Mouse (Mus musculus) midbrain, embryonic 11.5 days (tissue): ENCODE measurements around the gene Sub1. TPM values are rescaled to one million over a fixed set of nuclear protein-coding genes. Genes with fewer than 3 reads are reported as not detected.
A peak's percentile ranks its signal among the peaks of the same experiment; 100 is the strongest.

Experiments used
- ATAC-seq: fragments of 200-750 bp; cut with Nextera tagmentation; 2 replicates; pipeline ENCODE4 v1.8.0; 2017; ENCODE audit warnings: moderate TSS enrichment, moderate library complexity; ENCODE audit not compliant: low FRiP score
- DNase-seq: peaks from one replicate; pipeline ENCODE4 v3.0.0; 2015; ENCODE audit warnings: low spot score; ENCODE audit errors: missing footprints
- H3K27ac ChIP-seq: fragments of 300-500 bp; sonication (generic); 2 replicates; pipeline ENCODE4 v1.5.1; 2014; ENCODE audit warnings: low read depth, low read length
- H3K27me3 ChIP-seq: fragments of 300-500 bp; sonication (generic); 2 replicates; pipeline ENCODE4 v1.6.1; 2014; ENCODE audit warnings: mild to moderate bottlenecking, low read length, moderate library complexity, mixed read lengths; ENCODE audit not compliant: control insufficient read depth, insufficient read depth
- H3K36me3 ChIP-seq: fragments of 300-500 bp; sonication (generic); 2 replicates; pipeline ENCODE4 v1.6.1; 2014; ENCODE audit warnings: mild to moderate bottlenecking, low read length, moderate library complexity, mixed read lengths; ENCODE audit not compliant: control insufficient read depth, insufficient read depth
- H3K4me1 ChIP-seq: fragments of 300-500 bp; sonication (generic); 2 replicates; pipeline ENCODE4 v1.6.1; 2014; ENCODE audit warnings: low read length; ENCODE audit not compliant: control insufficient read depth, insufficient read depth
- H3K4me2 ChIP-seq: fragments of 300-500 bp; sonication (generic); 2 replicates; pipeline ENCODE4 v1.6.1; 2014; ENCODE audit warnings: mild to moderate bottlenecking, moderate library complexity
- H3K4me3 ChIP-seq: fragments of 300-500 bp; sonication (generic); 2 replicates; pipeline ENCODE4 v1.5.1; 2014; ENCODE audit warnings: low read depth, low read length
- H3K9ac ChIP-seq: fragments of 300-500 bp; sonication (generic); 2 replicates; pipeline ENCODE4 v1.6.1; 2014; ENCODE audit warnings: low read length
- H3K9me3 ChIP-seq: fragments of 300-500 bp; sonication (generic); 2 replicates; pipeline ENCODE4 v1.6.1; 2016; ENCODE audit warnings: low read length; ENCODE audit not compliant: control insufficient read depth
- WGBS: fragments of 180-500 bp; shearing (Covaris S2); extraction: QIAGEN DNeasy Blood & Tissue Kit; methylation state at CpG from one replicate; pipeline ENCODE4 v1.1.7; 2014; 5-methylcytosine and 5-hydroxymethylcytosine counted together
- polyA plus RNA-seq: library from polyadenylated mRNA; unstranded; fragments of >200 nt; fragmentation: Nextera tagmentation; extraction: Ambion mirVana; gene quantifications from 2 replicates; pipeline ENCODE4 v1.2.1, GENCODE M21; 2014

Sub1 gene
- polyA plus RNA-seq, 1 experiment from 2014 or later: 798 TPM

GRCm38 (mm10) chr15:12017700-12018427, 21.1 kb upstream of the Sub1 start:
- no peaks in the 10 kb centered on the region for H3K9me3 ChIP-seq
- no peaks in the 10 kb centered on the region for H3K4me1 ChIP-seq
- no peaks in the 10 kb centered on the region for H3K27me3 ChIP-seq
- 62% methylated on average over 13 of the region's 13 CpGs for WGBS
- no peak overlapping the region for H3K27ac ChIP-seq
- H3K4me2 ChIP-seq: no peak overlapping the region
- no peaks in the 10 kb centered on the region for H3K36me3 ChIP-seq
- H3K9ac ChIP-seq: no peak overlapping the region
- ATAC-seq (no peak), DNase-seq (no peak)
- H3K4me3 ChIP-seq: no peak overlapping the region

GRCm38 (mm10) chr15:12014197-12014905, 17.6 kb upstream of the Sub1 start:
- Histone ChIP-seq H3K27ac (no peak overlapping the region), H3K4me3 (no peak overlapping the region), H3K4me1 (no peaks in the 10 kb centered on the region), H3K9ac (no peak overlapping the region), H3K4me2 (no peak overlapping the region), H3K36me3 (no peaks in the 10 kb centered on the region), H3K9me3 (no peaks in the 10 kb centered on the region), H3K27me3 (no peaks in the 10 kb centered on the region)
- ATAC-seq: no peak
- DNase-seq: no peak
- 75% methylated on average over 5 of the region's 5 CpGs for WGBS

GRCm38 (mm10) chr15:12013532-12014196, 16.9 kb upstream of the Sub1 start:
- no peak for DNase-seq
- no peak for ATAC-seq
- H3K27me3 ChIP-seq: no peaks in the 10 kb centered on the region
- no peak overlapping the region for H3K27ac ChIP-seq
- H3K4me3 ChIP-seq: no peak overlapping the region
- no peak overlapping the region for H3K9ac ChIP-seq
- no peak overlapping the region for H3K4me2 ChIP-seq
- no peaks in the 10 kb centered on the region for H3K36me3 ChIP-seq
- 74% methylated on average over 6 of the region's 6 CpGs for WGBS
- H3K9me3 ChIP-seq: no peaks in the 10 kb centered on the region
- no peaks in the 10 kb centered on the region for H3K4me1 ChIP-seq

GRCm38 (mm10) chr15:12010602-12011044, 13.8 kb upstream of the Sub1 start:
- Histone ChIP-seq H3K9ac (no peak overlapping the region), H3K4me3 (no peak overlapping the region), H3K27me3 (no peaks in the 10 kb centered on the region), H3K36me3 (no peaks in the 10 kb centered on the region), H3K9me3 (no peaks in the 10 kb centered on the region), H3K27ac (no peak overlapping the region), H3K4me2 (0 out of 2 replicates have a peak overlapping the region, but pooled peaks have one; percentile 6), H3K4me1 (no peaks in the 10 kb centered on the region)
- 53% methylated on average over 18 of the region's 18 CpGs for WGBS
- ATAC-seq (no peak), DNase-seq (no peak)

GRCm38 (mm10) chr15:12009712-12010601, 13.2 kb upstream of the Sub1 start:
- Histone ChIP-seq H3K36me3 (no peaks in the 10 kb centered on the region), H3K4me2 (0 out of 2 replicates have a peak overlapping the region, but pooled peaks have one; percentile 6), H3K9me3 (no peaks in the 10 kb centered on the region), H3K27me3 (no peaks in the 10 kb centered on the region), H3K4me3 (no peak overlapping the region), H3K4me1 (no peaks in the 10 kb centered on the region), H3K9ac (no peak overlapping the region), H3K27ac (no peak overlapping the region)
- 73% methylated on average over 23 of the region's 23 CpGs for WGBS
- DNase-seq (peak; percentile 49), ATAC-seq (no peak)

- no peaks in the 10 kb centered on the region for H3K4me1 ChIP-seq
- no peaks in the 10 kb centered on the region for H3K36me3 ChIP-seq
- no peak overlapping the region for H3K4me2 ChIP-seq
- no peaks in the 10 kb centered on the region for H3K9me3 ChIP-seq
- no peak overlapping the region for H3K9ac ChIP-seq
- no peak overlapping the region for H3K4me3 ChIP-seq
- DNase-seq: peak; percentile 23
- H3K27me3 ChIP-seq: no peaks in the 10 kb centered on the region
- H3K27ac ChIP-seq: no peak overlapping the region
- WGBS: 92% methylated on average over 5 of the region's 5 CpGs
- no peak for ATAC-seq
Observed at GRCm38 (mm10) chr15:12008894-12009293, 12.1 kb upstream of the Sub1 start.

- H3K36me3 ChIP-seq: no peaks in the 10 kb centered on the region
- H3K4me2 ChIP-seq: no peak overlapping the region
- H3K9me3 ChIP-seq: no peaks in the 10 kb centered on the region
- DNase-seq (peak; percentile 60), ATAC-seq (no peak)
- H3K9ac ChIP-seq: no peak overlapping the region
- H3K27ac ChIP-seq: no peak overlapping the region
- no peaks in the 10 kb centered on the region for H3K4me1 ChIP-seq
- no peak overlapping the region for H3K4me3 ChIP-seq
- no peaks in the 10 kb centered on the region for H3K27me3 ChIP-seq
- 64% methylated on average over 13 of the region's 13 CpGs for WGBS
Observed at GRCm38 (mm10) chr15:12007971-12008800, 11.4 kb upstream of the Sub1 start.

GRCm38 (mm10) chr15:12007421-12007820, 10.6 kb upstream of the Sub1 start:
- H3K9ac ChIP-seq: no peak overlapping the region
- no peaks in the 10 kb centered on the region for H3K36me3 ChIP-seq
- H3K4me2 ChIP-seq: no peak overlapping the region
- DNase-seq: peak; percentile 69
- no peak overlapping the region for H3K4me3 ChIP-seq
- no peaks in the 10 kb centered on the region for H3K27me3 ChIP-seq
- no peak for ATAC-seq
- no peaks in the 10 kb centered on the region for H3K9me3 ChIP-seq
- 80% methylated on average over 7 of the region's 7 CpGs for whole genome bisulfite sequencing
- H3K4me1 ChIP-seq: no peaks in the 10 kb centered on the region
- no peak overlapping the region for H3K27ac ChIP-seq
